Mouse (Mus musculus): ENCODE measurements at regions not wholly inside any gene's neighbourhood (a gene's known extent, or its start where the extent isn't known, plus 50 kb on each side); places are given as distances from the start of the nearest gene placed in this dataset.

DNA sequence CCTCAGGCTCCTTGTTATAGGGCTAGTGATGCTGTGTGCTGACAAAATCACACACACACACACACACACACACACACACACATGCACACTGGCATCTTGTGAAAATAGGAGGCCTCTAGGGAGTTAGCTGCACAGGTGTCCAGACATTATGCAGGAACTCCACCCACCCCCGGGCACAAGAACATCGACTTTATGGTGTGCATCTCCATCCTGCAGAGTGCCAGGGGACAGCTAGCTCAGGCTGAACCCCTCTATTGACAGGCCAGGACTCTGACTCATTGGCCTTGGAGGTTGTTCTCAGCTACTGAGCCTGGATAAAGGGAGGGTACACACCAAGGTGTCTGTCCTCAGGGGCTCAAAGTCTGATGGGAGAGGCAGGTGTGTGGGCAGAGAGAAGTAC is 260.9 kb downstream of the Matn1 start:
- no peak for TF ChIP-seq CTCF (IDR thresholded peaks at IDR 0.05; ENCODE audit: low read depth, low read length)
- TF ChIP-seq POLR2A (IDR thresholded peaks at IDR 0.05; ENCODE audit: insufficient read depth, low read length): no peak
- TF ChIP-seq EP300 (IDR thresholded peaks at IDR 0.05; ENCODE audit: insufficient read depth, low read depth, low read length): no peak
- Histone ChIP-seq H3K27me3 (ENCODE audit: control insufficient read depth, insufficient read depth, low read length, poor library complexity, severe bottlenecking) (no peaks in the 10 kb centered on the region), H3K36me3 (ENCODE audit: control insufficient read depth, insufficient read depth, low read length, poor library complexity, severe bottlenecking) (no peaks in the 10 kb centered on the region), H3K9me3 (replicated peaks; ENCODE audit: control insufficient read depth, insufficient read depth, low read length, poor library complexity, severe bottlenecking) (no peaks in the 10 kb centered on the region), H3K27ac (ENCODE audit: insufficient read depth, low read length) (no peak overlapping the region), H3K9ac (ENCODE audit: low read depth, poor library complexity, severe bottlenecking) (no peak overlapping the region), H3K4me1 (ENCODE audit: control insufficient read depth, insufficient read depth, low read length) (no peaks in the 10 kb centered on the region), H3K4me3 (ENCODE audit: low read depth, low read length) (no peak overlapping the region)

DNA sequence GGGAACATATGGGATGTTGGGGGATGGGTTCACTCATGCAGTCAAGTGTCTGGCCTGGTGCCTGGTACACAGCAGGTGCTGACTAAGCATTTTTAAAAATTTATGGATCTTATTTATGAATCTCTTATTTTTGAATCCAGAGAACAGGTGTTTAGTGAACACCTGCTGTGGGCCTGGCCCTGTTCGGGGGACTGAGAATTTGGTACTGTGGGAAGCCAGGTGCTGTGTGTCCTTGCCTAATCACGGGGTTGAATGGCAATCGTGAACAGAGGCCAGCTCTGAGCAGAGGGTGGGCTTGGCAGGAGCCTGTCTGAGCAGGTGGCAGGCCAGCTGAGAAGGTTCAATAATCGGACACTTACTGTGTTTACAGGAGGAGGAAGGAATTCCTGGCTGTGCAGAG is 261.5 kb downstream of the Matn1 start:
- Histone ChIP-seq H3K27me3 (ENCODE audit: control insufficient read depth, insufficient read depth, low read length, poor library complexity, severe bottlenecking) (no peaks in the 10 kb centered on the region), H3K9me3 (replicated peaks; ENCODE audit: control insufficient read depth, insufficient read depth, low read length, poor library complexity, severe bottlenecking) (no peaks in the 10 kb centered on the region), H3K4me3 (ENCODE audit: low read depth, low read length) (no peak overlapping the region), H3K4me1 (ENCODE audit: control insufficient read depth, insufficient read depth, low read length) (no peaks in the 10 kb centered on the region), H3K36me3 (ENCODE audit: control insufficient read depth, insufficient read depth, low read length, poor library complexity, severe bottlenecking) (no peaks in the 10 kb centered on the region), H3K27ac (ENCODE audit: insufficient read depth, low read length) (no peak overlapping the region), H3K9ac (ENCODE audit: low read depth, poor library complexity, severe bottlenecking) (no peak overlapping the region)
- TF ChIP-seq CTCF (IDR thresholded peaks at IDR 0.05; ENCODE audit: low read depth, low read length) (no peak), POLR2A (IDR thresholded peaks at IDR 0.05; ENCODE audit: insufficient read depth, low read length) (no peak), EP300 (IDR thresholded peaks at IDR 0.05; ENCODE audit: insufficient read depth, low read depth, low read length) (no peak)

DNA sequence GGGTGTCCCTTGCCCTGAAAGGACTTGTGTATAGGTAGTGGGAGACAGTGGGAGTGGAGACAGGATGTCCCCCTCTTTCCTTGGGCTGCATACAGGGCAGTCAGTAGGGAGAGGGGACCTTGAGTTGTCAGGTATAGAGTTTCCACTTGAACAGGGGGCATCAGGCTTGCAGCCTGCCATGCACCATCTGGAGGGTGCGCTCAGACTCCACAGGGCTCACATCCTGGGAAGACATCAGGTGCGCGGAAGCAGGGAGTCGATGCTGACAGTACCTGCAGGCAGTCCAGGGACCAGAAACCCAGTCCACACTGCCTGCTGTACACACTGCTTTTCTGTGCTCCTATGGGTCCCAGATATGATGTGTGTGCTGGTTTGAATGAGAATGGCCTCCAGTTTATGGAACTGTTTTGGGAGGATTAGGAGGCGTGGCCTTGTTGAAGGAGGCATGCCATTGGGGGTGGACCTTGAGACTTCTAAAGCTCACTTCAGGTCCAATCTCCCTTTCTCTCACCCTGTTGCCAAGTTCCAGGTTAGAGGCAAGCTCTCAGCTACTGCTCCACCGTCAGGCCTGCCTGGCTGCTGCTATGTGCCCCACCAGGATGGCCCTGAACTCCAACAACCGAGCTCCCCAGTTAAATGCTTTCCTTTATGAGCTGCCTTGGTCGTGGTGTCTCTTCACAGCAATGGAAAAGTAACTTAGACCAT is 262.1 kb downstream of the Matn1 start:
- Histone ChIP-seq H3K36me3 (ENCODE audit: control insufficient read depth, insufficient read depth, low read length, poor library complexity, severe bottlenecking) (no peaks in the 10 kb centered on the region), H3K9me3 (replicated peaks; ENCODE audit: control insufficient read depth, insufficient read depth, low read length, poor library complexity, severe bottlenecking) (no peaks in the 10 kb centered on the region), H3K9ac (ENCODE audit: low read depth, poor library complexity, severe bottlenecking) (no peak overlapping the region), H3K27me3 (ENCODE audit: control insufficient read depth, insufficient read depth, low read length, poor library complexity, severe bottlenecking) (no peaks in the 10 kb centered on the region), H3K4me1 (ENCODE audit: control insufficient read depth, insufficient read depth, low read length) (no peaks in the 10 kb centered on the region), H3K4me3 (ENCODE audit: low read depth, low read length) (no peak overlapping the region), H3K27ac (ENCODE audit: insufficient read depth, low read length) (no peak overlapping the region)
- no peak for TF ChIP-seq POLR2A (IDR thresholded peaks at IDR 0.05; ENCODE audit: insufficient read depth, low read length)
- no peak for TF ChIP-seq EP300 (IDR thresholded peaks at IDR 0.05; ENCODE audit: insufficient read depth, low read depth, low read length)
- TF ChIP-seq CTCF (IDR thresholded peaks at IDR 0.05; ENCODE audit: low read depth, low read length): no peak

- no peak overlapping the region for H3K4me3 ChIP-seq (ENCODE audit: low read depth, low read length)
- no peaks in the 10 kb centered on the region for H3K27me3 ChIP-seq (ENCODE audit: control insufficient read depth, insufficient read depth, low read length, poor library complexity, severe bottlenecking)
- H3K4me1 ChIP-seq (ENCODE audit: control insufficient read depth, insufficient read depth, low read length): no peaks in the 10 kb centered on the region
- no peak overlapping the region for H3K27ac ChIP-seq (ENCODE audit: insufficient read depth, low read length)
- TF ChIP-seq POLR2A (IDR thresholded peaks at IDR 0.05; ENCODE audit: insufficient read depth, low read length) (no peak), EP300 (IDR thresholded peaks at IDR 0.05; ENCODE audit: insufficient read depth, low read depth, low read length) (no peak), CTCF (IDR thresholded peaks at IDR 0.05; ENCODE audit: low read depth, low read length) (no peak)
- no peak overlapping the region for H3K9ac ChIP-seq (ENCODE audit: low read depth, poor library complexity, severe bottlenecking)
- H3K36me3 ChIP-seq (ENCODE audit: control insufficient read depth, insufficient read depth, low read length, poor library complexity, severe bottlenecking): no peaks in the 10 kb centered on the region
- no peaks in the 10 kb centered on the region for H3K9me3 ChIP-seq (replicated peaks; ENCODE audit: control insufficient read depth, insufficient read depth, low read length, poor library complexity, severe bottlenecking)
Measured at GRCm38 (mm10) chr4:131206886-131207200, 262.7 kb downstream of the Matn1 start.

GRCm38 (mm10) chr4:131207249-131207648 is 263.1 kb downstream of the Matn1 start:
- Histone ChIP-seq H3K4me3 (ENCODE audit: low read depth, low read length) (no peak overlapping the region), H3K27me3 (ENCODE audit: control insufficient read depth, insufficient read depth, low read length, poor library complexity, severe bottlenecking) (no peaks in the 10 kb centered on the region), H3K4me1 (ENCODE audit: control insufficient read depth, insufficient read depth, low read length) (no peaks in the 10 kb centered on the region), H3K27ac (ENCODE audit: insufficient read depth, low read length) (no peak overlapping the region), H3K9me3 (replicated peaks; ENCODE audit: control insufficient read depth, insufficient read depth, low read length, poor library complexity, severe bottlenecking) (no peaks in the 10 kb centered on the region), H3K9ac (ENCODE audit: low read depth, poor library complexity, severe bottlenecking) (no peak overlapping the region), H3K36me3 (ENCODE audit: control insufficient read depth, insufficient read depth, low read length, poor library complexity, severe bottlenecking) (no peaks in the 10 kb centered on the region)
- no peak for TF ChIP-seq EP300 (IDR thresholded peaks at IDR 0.05; ENCODE audit: insufficient read depth, low read depth, low read length)
- TF ChIP-seq POLR2A (IDR thresholded peaks at IDR 0.05; ENCODE audit: insufficient read depth, low read length): no peak
- TF ChIP-seq CTCF (IDR thresholded peaks at IDR 0.05; ENCODE audit: low read depth, low read length): no peak

- Histone ChIP-seq H3K9me3 (replicated peaks; ENCODE audit: control insufficient read depth, insufficient read depth, low read length, poor library complexity, severe bottlenecking) (no peaks in the 10 kb centered on the region), H3K4me3 (ENCODE audit: low read depth, low read length) (no peak overlapping the region), H3K9ac (ENCODE audit: low read depth, poor library complexity, severe bottlenecking) (no peak overlapping the region), H3K27ac (ENCODE audit: insufficient read depth, low read length) (no peak overlapping the region), H3K27me3 (ENCODE audit: control insufficient read depth, insufficient read depth, low read length, poor library complexity, severe bottlenecking) (no peaks in the 10 kb centered on the region), H3K36me3 (ENCODE audit: control insufficient read depth, insufficient read depth, low read length, poor library complexity, severe bottlenecking) (no peaks in the 10 kb centered on the region), H3K4me1 (ENCODE audit: control insufficient read depth, insufficient read depth, low read length) (no peaks in the 10 kb centered on the region)
- TF ChIP-seq POLR2A (IDR thresholded peaks at IDR 0.05; ENCODE audit: insufficient read depth, low read length): no peak
Measured at GRCm38 (mm10) chr4:131208166-131208565, 264.0 kb downstream of the Matn1 start.

Measured in ES-Bruce4 (cell line).